Mouse (Mus musculus): ENCODE measurements at regions not wholly inside any gene's neighbourhood (a gene's known extent, or its start where the extent isn't known, plus 50 kb on each side); places are given as distances from the start of the nearest gene placed in this dataset.

GRCm38 (mm10) chr7:77824261-77824959 lies 913.4 kb downstream of the Ntrk3 start:
- TF ChIP-seq EP300 (optimal IDR thresholded peaks at IDR 0.05) (no peak), CTCF (IDR thresholded peaks at IDR 0.05; ENCODE audit: low read depth) (no peak)

Measured in stomach, postnatal 0 days (tissue).